Mouse (Mus musculus): ENCODE measurements at regions not wholly inside any gene's neighbourhood (a gene's known extent, or its start where the extent isn't known, plus 50 kb on each side); places are given as distances from the start of the nearest gene placed in this dataset.
A peak's percentile ranks its signal among the peaks of the same experiment; 100 is the strongest.

DNA sequence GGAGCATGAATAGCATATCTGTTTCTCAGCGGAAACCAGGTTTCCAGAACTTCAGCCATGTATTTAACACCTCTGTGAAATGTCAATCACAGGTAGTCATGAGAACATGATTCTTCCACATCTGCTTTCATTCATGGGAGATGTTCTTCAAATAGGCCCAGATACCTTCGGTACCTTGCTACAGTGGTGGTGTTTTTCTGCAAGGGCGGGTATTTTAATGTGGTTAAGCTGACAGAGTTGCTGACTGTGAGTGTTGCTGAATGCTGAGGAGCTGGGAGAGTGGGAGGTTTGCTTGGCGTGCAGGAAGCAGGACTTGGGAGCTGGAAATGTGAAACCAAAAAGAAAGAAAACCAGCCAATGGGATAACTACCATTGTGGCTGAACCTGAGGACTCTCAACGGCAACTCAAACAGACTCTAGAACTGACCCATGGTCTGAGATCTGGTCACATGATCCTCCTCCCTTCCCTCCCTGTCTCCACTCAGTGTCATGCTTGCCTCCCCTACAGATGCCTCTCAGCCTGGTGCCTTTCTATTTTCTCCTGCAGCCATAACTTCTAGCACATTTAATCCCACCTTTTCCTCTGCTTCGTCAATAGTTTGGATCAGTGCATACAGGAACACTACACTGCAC lies 317.0 kb upstream of the Pard3b start:
- DNase-seq (ENCODE audit: low spot score): no peak

DNA sequence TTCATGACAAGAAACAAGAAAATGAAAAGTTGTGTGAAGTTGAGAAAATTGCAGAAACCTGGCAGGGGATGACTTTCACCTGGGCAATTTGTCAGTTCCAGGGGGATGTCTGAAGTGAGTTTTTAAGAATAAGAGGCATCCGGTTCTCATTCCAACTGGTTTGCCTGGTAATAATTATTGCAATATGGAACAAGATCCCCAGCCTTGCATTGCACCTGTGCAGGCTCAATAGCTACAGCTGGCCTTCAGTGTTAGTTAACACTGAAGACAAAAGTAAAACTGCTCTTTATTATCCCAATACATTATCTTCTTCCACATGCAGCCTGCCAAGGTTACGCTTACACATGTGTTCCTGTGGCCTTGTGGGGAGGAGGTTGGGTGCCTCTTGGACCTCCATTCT lies 307.2 kb upstream of the Pard3b start:
- no peak for DNase-seq (ENCODE audit: low spot score)

DNA sequence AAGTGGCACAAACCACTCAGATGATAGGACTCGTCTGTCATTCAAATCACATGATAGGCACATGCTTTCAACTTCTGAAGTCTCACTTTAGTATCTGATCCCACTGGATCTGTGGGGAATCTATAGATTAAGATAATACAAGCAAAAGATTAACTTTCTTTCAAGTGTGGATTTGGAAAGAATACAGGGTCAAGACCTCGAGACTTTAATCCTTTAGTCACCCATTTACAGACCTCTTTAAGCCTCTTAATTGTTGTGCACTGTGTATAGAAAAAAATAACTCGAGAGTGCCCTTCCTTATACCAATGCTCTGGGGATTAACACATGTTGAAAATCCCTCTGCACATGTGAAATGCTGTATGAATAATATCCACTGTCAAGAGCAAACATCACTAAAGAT lies 306.7 kb upstream of the Pard3b start:
- no peak for DNase-seq (ENCODE audit: low spot score)

DNA sequence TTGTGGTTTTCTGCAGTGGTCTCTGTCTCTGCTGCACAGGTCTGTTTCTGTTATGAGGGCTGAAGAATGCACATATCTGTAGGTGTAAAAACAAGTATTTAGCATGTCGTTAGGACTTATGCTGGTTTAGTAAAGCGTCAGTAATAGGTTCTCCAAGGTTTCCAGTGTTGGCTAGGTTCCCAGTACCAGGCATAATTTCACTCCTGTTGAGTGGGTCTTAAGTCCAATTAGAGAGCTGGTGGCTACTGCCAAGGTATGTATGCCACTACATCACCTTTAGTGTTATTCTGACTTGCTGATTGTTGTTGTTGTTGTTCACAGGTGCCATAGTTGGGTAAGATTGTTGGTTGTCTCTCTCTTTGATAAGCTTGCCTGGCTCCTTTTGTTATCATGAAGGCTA lies 302.3 kb upstream of the Pard3b start:
- DNase-seq (ENCODE audit: low spot score): no peak

DNA sequence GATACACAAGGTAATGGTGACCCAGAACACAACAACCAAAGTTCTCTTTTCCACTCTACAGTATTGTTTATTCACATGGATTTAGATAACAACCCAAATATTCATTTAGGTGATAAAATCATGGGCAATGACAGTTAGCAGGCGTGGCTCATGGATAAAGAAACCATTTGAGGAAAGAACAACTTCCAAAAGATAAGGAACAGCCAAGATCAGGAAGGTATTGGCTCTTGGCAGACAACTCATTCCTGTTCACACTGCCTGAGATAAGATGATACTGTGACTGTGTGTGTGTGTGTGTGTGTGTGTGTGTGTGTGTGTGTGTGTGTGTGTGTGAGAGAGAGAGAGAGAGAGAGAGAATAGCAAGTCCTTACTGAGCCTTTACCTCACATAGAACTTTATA lies 285.7 kb upstream of the Pard3b start:
- DNase-seq (ENCODE audit: low spot score): no peak

DNA sequence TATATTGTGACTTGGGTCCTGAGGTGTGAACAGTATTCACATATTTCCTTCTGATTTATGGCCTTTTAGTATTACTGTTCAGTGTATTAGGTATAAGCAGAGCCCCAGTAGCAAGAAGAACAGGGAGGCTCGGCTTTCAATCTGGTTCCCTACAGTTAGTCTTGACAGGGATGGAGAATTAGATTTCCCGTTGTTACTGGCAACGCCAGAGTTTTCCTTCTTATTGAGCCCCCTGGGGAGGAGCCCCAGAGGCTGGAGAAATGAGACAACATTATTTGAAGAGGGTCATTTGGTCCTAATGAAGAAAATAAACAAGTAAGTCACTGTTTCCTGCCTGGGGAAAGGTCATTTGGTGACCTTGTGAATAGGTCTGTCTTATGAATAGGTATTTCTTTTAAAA lies 285.1 kb upstream of the Pard3b start:
- peak; percentile 46 for DNase-seq (ENCODE audit: low spot score)

DNA sequence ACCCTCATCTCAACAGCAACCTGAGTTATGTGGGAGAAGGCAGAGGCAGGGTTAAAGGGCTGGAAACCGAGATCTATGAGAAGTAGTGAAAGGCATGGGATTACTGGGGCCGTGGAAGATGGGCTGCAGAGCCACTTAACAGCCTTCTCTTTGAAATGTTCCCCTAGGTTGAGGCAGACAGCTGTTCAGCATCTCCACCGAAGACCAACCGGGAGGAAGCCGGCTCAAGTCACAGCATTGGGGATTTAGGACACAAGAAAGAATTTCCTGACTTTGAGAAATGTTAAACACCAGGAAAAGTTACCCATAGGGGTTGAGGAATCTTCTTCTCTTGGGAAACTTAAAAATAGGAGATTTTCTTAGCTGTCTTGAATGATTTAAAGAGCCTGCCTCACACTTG lies 283.4 kb upstream of the Pard3b start:
- DNase-seq (ENCODE audit: low spot score): no peak

DNA sequence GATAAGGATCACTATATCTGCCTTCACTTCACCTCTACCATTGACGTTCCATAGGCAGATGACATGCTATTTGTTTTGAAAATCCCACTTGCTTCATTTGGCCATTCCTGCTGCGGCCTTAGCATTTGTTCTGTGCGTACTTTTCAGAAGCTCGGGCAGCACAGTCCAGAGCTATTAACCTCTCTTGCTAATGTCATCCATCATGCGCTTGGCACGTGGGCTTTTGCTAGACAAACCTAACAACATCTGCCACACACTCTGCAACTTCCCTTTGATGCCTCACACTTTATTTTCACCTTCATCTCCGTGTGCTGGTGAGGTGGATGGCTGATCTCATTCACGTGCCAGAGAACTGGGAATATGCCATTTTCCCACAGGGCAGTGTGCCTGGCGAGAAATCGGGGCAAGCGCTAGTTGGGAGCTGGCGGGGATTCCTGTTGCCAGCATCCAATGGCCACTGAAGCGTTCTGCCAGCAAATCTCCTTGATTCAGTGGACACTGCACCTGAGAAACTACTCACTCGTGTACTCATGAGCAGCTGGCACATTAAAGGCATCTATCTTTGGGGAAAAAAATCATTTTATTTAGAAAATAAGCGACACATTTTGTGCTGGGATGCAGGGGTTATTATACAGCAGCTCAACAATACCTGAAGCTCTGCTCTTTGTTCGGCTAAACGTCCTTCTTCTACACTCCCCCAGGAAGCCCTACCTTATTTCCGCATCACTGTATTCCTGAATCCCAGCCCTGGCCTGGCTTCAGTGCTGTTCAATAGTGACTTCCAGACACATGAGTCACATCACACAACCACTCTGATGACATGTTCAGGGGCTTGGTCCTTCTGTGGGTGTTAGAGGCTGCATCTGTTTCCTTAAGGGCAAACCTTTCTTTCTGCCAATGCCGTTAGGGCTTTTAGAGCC lies 279.4 kb upstream of the Pard3b start:
- DNase-seq (ENCODE audit: low spot score): peak; percentile 37

DNA sequence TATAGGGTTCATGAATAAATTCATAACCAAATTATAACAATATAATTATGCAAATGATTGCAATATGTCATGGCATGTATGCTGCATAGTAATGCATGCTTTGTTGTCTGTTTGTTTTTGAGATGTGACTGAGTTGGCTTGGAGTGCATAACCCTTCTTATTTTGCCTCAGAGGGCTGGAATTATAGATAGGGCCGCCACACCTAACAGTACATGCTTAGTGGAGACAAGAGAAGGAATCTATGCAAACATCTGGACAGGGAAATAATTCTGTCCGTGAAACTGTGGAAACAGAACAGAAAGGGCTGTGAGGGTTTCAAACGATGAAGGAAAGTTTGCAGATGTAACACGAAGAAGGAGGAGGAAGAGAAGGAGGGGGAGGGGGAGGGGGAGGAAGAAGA lies 266.0 kb upstream of the Pard3b start:
- DNase-seq (ENCODE audit: low spot score): no peak

DNA sequence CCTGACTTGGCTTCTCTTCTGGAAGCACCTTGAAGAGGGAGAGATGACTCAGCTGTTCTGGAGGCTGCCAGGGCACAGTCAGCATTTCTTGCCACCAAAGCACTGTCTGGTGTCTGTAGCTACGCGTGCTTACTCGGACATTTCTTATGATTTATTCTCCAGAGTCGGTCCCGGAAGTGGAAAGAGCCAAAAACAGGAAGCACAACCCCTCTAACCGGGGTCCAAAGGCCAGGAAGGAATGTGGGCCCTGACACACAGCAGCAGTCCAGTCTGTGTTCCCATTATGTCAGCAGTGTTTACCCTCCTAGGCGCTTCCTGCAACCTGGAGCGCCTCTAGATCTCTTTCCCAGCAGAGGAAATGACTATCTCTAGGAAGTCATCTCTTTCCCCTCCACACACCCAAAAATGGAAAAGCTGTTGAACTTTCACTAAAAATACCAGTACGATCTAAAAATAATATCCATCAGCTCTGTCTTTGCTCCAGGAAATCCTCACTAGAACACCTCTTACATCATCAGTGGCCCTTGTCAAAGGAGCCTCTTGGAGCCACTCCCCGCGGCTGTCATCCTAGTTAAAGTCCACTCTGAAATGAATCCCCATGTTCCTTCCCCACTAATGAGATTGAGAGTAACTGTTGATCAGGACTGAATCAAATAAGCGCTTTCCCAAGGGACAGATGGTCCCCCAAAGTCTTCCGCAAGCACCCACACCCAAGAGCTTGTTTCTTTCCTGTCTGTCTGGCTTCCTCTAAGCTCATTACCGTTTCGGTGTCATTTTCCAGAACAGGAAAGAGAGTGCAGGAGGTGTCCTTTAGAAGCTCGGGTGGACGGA lies 264.7 kb upstream of the Pard3b start:
- no peak for DNase-seq (ENCODE audit: low spot score)

DNA sequence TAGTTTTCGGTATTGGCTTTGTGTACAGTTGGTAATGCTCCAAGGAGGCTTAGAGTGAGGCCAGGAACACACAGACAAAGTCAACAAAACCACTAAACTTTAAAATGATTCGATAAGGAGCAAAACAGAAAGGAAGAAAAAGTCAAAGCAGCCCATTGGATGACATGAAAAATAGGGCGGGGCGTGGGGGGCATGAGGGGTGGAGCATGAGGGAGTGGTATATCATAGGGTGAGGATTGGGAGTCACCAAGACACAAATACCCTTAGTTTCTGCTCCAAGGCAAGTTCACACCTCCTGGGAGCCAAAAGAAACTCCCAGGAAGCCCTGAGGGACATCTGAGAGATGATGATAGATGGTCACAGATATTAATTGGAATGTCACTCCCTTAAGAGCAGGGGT lies 262.2 kb upstream of the Pard3b start:
- no peak for DNase-seq (ENCODE audit: low spot score)

DNA sequence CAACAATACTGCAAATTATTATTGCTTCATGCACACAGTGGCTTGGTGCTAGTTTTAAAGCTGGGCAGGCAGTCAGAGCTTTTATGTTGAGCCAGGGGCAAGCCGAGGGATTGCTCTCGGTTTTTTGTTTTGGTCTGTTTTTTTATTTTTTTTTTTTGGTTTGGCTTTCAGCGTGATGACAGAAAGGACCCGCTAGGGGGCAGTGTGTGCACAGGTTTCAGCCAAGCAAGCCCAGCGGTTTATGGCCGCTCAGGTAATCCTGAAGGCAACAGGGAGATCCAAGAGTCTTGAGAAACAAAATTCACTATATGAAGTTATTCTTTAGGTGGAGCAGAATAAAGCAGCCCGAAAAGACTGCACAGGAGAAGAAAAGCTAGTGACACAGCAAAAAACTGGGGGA lies 261.6 kb upstream of the Pard3b start:
- DNase-seq (ENCODE audit: low spot score): peak; percentile 78

DNA sequence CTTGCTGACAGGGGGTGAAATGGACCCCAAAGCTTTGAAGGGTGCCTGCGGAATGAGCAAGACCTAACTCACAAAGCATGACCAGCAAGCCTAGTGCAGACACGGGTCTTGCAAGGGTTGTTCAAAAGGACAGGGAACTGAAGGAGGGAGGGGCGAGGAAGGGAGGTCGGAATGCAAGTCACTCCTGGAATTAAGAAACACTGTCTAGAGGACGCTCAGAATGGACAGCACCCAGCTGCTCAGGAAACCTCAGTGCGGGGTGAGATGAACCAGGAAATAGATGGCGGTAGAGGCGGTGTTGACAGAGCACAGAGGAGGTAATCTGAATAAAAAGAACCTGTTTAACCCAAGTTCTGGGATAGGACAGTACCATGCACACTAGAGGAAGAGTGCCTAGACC lies 260.4 kb upstream of the Pard3b start:
- DNase-seq (ENCODE audit: low spot score): peak; percentile 13

DNA sequence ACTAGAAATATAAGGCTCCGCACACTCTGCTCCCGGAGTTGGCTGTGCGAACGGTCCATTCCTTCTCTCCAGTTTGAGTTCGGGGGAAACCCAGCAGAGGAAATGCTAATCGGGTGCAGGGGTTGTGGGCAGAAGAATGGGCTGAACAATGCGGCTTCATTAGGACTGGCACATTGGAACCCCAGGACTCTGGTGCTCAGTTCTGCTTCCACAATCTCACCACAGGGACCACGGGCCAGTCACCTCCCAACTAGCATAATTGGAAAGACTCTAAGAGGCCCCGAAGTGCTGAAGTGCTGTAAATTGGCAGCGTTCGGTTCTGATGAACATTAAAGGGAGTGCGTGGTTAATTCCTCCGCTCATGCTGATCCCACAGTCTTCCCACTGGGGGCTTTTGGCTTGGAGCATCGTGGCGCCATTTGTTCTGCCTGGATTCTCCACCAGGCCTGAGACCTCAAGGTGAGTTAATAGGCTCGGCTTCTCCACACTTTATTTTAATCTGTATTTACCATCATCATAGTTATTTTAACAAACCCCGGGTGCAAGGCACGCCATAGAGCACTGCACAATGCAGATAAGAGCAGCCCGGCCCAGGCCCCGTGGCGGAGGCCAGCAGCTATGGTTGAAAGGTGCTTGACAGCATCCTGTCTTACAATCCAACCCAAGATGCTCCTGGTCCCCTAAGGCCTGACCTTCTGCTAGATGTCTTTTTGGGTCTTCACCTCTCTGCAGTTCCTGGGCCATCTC lies 258.7 kb upstream of the Pard3b start:
- DNase-seq (ENCODE audit: low spot score): no peak

DNA sequence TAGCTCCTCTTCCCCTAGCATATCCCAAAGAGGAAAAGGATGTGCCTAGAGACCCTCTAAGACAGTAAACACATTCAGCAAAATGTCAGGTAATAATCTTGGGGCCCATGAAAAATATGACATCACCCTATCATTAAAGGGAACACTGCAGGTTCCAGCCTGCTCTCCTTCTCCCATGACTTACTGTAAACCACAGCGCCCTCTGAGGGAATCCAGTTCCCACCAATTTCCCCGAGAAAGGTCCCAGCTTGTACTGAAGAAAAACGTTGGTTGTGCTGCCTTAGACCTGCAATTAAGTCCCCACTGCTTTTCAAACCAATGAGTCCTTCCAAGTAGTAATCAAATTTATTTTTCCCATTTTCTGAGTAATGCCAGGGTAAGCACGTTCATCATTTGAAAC lies 251.0 kb upstream of the Pard3b start:
- no peak for DNase-seq (ENCODE audit: low spot score)

DNA sequence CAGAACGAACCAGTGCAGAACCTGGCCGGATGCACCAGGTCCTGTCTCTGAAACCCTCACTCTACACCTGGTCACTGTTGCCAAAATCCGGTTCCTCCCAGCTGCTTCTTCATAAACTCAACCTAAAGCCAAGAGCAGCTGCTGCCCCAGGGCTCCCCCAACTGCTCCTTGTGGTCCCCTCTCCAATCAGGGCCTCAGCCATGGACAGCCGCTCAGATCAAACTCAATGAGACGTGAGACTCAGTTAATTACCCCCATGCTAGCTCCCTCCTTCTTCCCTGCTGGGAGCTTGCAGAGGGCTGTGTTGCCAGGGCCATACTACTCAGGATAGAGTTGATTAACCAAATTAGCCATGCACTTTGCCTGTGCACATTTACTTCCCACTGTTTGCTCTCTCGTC lies 240.8 kb upstream of the Pard3b start:
- no peak for DNase-seq (ENCODE audit: low spot score)

DNA sequence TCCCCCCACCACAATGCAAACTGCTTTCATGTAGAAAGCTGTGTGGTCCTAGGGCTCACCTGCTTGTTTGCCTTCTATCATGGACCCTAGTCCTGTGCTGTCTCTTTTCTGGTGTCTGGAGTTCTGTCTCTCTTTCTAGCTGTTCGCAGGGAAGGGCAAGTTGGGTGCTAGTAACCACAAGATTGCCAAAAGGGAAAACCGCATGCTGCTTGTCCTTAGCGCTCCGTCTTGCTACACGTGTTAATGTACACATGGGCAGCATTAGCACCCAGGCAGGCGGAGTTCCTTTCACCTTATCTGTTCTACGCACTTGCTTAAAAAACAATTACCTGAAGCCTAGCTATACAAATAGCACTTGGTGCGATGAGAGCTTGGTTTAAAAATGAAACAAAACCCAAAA lies 236.3 kb upstream of the Pard3b start:
- no peak for DNase-seq (ENCODE audit: low spot score)

DNA sequence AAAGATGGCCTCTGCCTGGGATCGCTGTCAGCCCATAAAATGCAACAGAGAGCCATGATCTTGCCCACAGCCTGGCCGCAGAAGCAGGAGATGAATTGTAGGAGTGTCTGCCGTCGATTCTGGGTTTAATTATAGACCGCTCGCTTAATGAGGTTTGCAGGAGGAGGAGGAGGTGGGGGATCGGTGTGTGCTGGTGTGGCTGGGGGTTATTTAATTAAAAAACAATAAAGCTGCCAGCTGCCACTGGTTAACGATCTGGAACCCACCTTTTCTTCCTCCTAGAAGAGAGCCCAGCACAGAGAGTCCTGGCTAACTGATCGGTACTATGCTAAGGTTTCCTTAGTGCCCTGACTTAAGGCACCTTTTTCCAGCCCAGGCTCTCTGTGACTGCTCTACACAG lies 231.4 kb upstream of the Pard3b start:
- DNase-seq (ENCODE audit: low spot score): peak; percentile 35

DNA sequence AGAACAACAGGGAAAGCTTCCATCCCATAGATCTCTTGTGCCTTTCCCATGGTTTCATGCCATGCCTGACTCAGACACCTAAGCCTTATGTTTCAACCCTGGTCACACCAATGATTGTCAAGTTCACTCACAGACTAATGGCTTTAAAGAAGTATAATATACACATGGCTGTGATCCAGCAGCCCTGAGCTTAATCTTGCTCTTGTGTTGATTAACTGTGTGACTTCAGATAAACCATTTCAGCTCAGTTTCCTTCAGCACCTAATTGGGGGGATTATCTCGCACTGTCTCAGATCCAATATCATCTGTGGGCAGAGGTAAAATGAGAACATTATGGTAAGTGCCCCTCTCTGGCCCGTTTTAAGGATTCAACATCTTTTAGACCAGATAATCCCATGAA lies 223.9 kb upstream of the Pard3b start:
- DNase-seq (ENCODE audit: low spot score): no peak

DNA sequence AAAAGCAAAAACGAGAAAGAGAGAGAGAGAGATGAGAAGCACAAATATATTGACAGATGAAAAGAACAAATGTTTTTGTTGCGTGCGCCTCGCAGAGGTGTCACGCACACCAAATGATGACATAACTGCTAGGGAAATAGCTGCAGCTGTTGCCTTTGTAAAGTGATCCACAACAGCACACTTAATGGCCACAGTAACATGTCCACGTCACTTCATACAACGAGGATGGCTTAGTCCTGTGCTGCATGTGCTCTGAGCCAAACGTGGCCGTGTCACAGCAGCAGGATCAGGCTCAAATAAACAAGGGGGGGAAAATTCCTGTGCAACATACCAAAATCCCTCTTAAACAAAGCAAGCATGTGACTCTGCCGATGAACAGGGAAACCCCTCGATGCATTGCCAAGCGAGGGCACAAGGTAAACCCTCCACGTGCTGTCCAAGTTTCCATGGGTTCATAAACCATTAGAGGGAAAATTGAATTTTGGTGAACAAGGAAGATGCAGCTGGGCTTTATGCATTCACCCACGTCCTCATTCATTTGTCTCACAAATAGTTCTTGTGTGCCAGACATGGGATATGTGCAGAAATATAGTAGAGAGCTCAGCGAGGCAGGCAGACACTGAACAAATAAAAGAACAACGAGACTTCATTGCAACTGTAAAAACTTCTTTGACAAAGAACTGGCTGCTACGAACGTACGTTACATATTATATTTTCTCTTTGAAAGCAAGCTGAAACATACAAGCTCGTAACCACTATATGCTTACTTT lies 223.0 kb upstream of the Pard3b start:
- no peak for DNase-seq (ENCODE audit: low spot score)

DNA sequence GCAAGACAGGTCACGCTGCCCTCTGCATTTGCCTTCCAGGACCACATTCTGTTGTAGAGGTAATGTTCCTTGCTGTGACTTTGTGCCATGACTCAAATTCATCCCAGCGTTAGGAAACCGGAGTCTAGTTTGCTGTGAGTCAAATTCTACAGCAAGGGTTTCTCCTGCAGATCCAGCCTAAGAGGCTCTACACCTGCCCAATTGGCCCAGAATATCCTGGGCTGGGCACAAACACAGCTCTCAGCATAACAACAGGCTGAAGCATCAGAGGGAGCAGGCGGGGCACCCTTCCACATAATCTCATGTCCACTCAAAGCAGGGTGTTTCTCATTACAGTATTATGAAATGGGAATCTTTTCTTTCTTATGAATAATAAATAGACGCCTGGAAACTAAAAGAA lies 220.2 kb upstream of the Pard3b start:
- DNase-seq (ENCODE audit: low spot score): no peak
